Mouse (Mus musculus): ENCODE results near the gene Zfp672.

The Zfp672 gene

DNA sequence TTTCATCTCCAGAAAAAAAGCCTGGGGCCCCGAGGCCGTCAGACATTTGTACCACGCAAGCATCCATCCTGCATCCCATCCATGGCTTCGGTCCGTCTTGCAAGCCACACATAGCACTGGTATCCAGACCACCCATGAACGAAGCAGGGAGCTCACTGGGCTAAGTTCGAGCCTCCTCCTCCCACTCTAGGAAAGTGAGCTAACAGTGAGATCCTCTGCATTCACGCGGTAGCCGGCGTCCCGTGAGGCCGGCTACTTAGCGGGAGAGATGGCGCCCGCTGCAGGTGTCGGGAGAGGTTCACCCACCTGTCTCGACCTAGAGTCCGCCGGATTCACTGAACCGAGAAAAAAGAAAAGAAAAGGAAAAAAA is 248 bp downstream of the Zfp672 start:
- in situ Hi-C loops (cut with MboI; ENCODE audit: unreplicated experiment in 2 of 2), result loop anchor here in 1 of 2 experiments (10.0 kb wide), 1 partner anchor 225 kb away; the partner anchor contains the start of gene Cnot8

DNA sequence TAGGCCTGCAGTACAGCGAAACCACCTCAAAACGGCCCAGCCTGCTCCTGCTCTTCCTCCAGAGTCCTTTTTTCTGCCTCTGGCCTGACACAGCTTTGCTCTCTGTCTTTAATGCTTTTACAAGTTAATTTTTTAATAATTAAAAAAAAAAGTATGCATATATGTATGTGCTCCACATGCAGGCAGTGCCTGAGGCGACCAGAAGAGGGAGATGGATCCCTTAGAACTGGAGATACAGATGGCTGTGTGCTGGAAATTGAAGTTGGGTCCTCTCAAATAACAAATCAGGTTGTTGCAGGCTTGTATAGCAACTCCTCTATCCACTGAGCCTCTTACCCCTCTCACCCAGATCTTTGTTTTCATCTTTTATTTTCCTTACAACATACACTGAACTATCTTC is 3.4 kb downstream of the Zfp672 start:
- in situ Hi-C loops (cut with MboI; ENCODE audit: unreplicated experiment in 2 of 2), result loop anchor here in 1 of 2 experiments (10.0 kb wide), 1 partner anchor 222 kb away; the partner anchor contains the start of gene Cnot8

DNA sequence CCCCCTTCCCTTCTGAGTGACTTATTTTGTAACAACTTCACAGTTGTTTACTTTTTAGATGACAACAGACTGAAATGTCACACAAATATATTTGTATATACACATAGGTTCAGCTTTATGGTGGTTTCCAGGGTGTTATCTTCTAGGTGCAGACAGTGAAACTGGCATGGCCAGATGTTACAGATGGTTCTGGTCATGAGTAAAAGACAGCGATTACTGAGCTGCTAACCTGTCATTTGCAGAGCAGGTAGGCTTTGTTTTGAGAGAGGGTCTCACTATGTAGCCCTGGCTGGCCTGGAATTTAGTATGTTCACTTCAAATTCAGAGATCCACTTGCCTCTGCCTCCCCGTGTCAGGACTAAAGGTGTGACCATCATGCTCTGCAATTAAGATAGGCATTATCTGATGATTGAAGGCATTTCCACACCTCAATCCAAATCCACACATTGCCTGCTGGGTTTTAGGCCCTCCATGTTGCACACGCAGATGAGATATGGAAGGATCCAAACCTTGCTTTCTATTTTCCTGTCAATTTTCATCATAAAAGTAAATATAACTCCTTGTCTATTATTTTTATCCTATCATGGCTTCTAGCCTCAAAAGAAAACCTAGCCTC is 5.4 kb downstream of the Zfp672 start:
- in situ Hi-C loops (cut with MboI; ENCODE audit: unreplicated experiment in 2 of 2), result loop anchor here (10.0 to 25.0 kb wide), 3 partner anchors 220 to 888 kb away; partner anchors contain the start of genes 2310033P09Rik (in 1 of the 2), Cnot8 (in 1 of the 2), Hist3h2a (in 1 of the 2) and Mrpl55 (in 1 of the 2)

DNA sequence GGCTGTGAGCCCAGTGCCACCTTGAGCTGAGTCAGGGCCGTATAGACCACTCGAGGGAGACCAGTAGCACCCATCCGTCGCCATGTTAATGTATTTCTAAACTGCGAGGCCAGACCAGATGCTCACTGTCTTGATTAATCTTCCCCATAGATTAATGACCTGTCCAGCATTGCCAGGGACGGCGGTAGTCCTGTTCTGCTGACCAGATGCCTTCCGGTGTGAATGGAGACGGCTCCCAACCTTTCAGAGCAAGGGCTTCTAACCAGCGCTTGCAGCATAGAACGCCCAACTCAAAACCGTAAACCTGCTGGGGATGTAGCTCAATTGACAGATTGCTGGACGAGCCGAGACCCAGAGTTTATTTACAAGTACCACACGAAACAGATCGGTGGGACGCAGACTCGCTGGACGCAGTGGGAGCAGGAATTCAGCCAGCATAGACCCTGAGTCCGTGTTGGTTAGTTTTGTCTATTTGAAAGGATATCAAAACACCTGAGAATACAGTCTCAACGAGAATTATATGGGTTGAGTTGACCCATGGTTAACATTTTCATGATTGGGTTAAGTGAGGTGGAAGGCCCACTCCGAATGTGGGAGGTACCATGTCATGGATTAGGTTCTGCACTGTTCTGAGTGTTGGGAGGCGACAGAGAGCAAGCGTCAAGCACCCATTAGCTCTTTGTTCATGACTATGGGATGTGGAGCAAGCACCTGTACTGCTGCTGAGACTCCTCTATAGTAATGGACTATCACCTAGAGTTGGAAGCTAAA is 6.4 kb downstream of the Zfp672 start:
- in situ Hi-C loops (cut with MboI; ENCODE audit: unreplicated experiment in 2 of 2), result loop anchor here (10.0 to 25.0 kb wide), 3 partner anchors 219 to 889 kb away; partner anchors contain the start of genes 2310033P09Rik (in 1 of the 2), Cnot8 (in 1 of the 2), Hist3h2a (in 1 of the 2) and Mrpl55 (in 1 of the 2)

DNA sequence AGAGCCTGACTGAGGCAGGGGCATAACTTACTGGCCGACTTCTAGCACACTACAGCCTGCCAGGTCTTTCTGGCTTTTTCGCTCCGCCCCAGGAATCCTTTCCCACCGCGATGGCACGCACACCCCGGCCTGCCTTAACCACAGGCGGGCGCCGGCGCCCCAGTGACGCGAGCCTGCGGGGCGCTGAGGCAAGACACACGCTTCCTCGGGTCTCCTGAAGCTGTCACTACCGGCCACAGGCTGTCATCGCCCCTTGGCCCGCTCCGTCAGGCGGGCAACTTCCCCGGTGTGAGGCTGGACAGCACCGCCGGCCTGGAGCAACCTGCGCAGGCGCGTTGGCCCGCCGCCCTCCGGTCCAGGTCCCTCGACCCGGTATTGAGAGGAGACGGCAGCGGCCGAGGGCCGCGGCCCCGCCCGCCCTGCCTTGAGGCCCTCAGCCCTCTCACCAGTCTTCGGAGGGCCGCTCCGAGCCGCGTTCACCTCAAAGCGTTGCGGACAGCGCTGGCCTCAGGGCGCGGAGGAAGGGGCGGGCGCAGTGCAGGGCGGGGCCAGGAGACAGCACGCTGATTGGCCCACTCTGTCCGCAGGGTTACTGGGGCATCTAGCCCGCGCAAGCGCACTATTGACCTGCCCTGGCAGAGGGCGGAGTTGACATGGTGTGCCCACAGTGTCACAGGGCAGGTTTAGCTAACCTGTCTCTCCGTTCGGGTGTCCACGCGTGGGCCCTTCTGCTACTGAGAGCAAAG is 7.1 kb downstream of the Zfp672 start:
- in situ Hi-C loops (cut with MboI; ENCODE audit: unreplicated experiment in 2 of 2), result loop anchor here (10.0 to 25.0 kb wide), 3 partner anchors 218 to 889 kb away; partner anchors contain the start of genes 2310033P09Rik (in 1 of the 2), Cnot8 (in 1 of the 2), Hist3h2a (in 1 of the 2) and Mrpl55 (in 1 of the 2)

DNA sequence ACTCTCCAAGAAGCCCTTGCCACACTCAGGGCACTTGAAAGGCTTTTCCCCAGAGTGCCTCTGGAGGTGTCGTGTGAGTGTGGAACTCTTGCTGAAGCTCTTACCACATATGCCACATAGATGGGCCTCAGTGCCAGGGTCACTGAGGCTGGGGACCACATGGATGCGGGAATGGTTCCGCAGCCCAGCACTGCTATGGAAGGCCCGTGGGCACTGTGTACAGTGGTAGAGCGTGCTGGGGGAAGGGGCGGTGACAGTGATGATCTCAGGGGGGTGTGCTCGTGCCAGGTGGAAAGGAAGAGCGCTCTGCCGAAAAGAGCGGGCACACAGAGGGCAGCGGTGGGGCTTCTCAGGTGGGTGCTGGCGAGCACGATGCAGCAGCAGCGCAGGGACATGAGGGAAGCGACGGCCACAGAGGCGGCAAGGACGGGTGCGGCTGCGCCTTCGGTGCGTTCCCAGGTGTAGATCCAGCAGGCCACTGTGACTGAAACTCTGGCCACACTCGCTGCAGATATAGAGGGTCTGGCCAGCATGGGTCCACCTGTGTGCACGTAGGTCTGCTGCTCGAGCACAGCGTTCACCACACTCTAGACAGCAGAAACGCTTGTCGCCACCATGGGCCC is 13.3 kb downstream of the Zfp672 start:
- in situ Hi-C loops (cut with MboI; ENCODE audit: unreplicated experiment in 2 of 2), result loop anchor here (25.0 kb wide), 2 partner anchors 645 to 895 kb away; partner anchors contain the start of genes 2310033P09Rik (in 1 of the 2), Hist3h2a (in 1 of the 2), Mrpl55 (in 1 of the 2) and Trim17 (in 1 of the 2)

DNA sequence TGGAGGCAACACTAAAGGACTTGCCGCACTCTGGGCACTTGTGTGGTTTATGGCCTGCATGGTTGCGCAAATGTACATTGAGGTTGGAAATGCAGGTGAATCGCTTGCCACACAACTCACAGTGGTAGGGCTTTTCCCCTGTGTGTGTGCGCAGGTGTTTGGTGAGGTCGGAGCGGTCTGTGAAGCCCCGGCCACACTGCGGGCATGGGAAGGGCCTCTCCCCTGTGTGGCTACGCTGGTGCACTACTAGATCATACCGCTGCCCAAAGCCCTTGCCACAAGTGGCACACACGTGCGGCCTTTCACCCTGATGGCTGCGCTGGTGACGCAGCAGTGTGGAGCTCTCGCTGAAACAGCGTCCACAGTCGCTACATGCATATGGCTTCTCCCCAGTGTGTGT is 13.8 kb downstream of the Zfp672 start:
- in situ Hi-C loops (cut with MboI; ENCODE audit: unreplicated experiment in 2 of 2), result loop anchor here (25.0 kb wide), 2 partner anchors 646 to 896 kb away; partner anchors contain the start of genes 2310033P09Rik (in 1 of the 2), Hist3h2a (in 1 of the 2), Mrpl55 (in 1 of the 2) and Trim17 (in 1 of the 2)

DNA sequence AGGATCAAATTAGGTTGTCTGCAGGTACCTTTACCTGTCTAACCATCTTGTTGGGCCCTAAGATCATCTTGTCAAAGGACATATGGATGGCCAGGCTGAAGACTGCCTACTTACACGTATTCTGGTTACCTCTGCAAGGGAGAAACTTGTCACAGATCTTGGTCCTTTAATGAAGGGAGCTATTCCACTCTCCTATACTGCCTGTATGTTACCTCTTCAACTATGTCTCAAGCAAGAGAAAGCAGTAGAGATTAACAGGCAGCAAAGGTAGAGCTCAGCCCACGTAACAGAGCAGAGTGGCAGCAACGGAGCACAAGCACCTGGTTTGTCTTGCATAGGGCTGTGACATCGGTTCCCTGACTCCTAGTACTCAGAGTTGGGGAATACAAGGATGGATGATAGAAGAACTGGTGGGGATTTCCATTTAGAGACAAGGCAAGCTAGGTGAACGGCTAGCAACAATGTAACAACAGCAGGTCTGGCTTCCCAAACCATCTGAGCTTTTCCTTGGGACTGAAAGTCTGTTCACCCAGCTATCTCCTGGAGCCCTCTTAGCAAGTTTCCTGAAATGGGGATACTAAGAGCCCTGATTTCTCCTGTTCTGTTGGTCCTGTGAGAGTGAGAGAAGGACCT is 14.5 kb downstream of the Zfp672 start:
- in situ Hi-C loops (cut with MboI; ENCODE audit: unreplicated experiment in 2 of 2), result loop anchor here (25.0 kb wide), 2 partner anchors 647 to 897 kb away; partner anchors contain the start of genes 2310033P09Rik (in 1 of the 2), Hist3h2a (in 1 of the 2), Mrpl55 (in 1 of the 2) and Trim17 (in 1 of the 2)

DNA sequence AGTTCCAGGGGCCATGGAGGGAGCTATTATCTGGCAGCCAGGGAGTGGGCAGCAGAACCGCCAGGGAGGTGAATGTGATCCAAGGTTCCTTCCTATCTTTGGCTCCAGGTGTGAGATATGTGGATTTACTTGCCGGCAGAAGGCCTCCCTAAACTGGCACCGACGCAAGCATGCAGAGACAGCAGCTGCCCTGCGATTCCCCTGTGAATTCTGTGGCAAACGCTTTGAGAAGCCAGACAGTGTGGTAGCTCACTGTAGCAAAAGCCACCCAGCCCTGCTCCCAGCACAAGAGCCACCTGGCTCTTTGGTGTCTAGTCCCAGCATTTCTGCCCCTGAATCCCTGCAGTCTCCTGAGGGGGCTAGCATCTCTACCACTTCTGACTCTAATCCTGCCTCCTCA is 16.1 kb downstream of the Zfp672 start:
- in situ Hi-C loops (cut with MboI; ENCODE audit: unreplicated experiment in 2 of 2), result loop anchor here (25.0 kb wide), 2 partner anchors 648 to 898 kb away; partner anchors contain the start of genes 2310033P09Rik (in 1 of the 2), Hist3h2a (in 1 of the 2), Mrpl55 (in 1 of the 2) and Trim17 (in 1 of the 2)

DNA sequence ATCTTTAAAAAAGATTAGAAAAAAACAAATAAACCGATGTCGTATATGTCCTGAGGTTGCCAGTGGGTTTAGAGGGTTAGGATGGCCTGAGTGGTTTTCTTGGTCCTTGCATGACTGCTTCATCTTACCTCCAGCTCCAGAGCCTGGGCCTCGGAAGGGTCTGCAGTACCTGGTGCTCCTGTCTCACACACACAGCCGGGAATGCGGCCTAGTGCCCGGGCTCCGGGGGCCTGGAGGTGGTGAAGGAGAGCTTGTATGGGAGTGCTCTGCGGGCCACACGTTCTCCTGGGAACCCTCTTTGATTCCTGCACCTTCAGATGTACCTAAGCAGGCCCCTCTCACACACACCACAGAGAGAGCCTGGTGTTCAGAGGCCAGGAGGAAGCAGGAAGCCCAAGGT is 21.5 kb downstream of the Zfp672 start:
- in situ Hi-C loops (cut with MboI; ENCODE audit: unreplicated experiment in 2 of 2), result loop anchor here (10.0 to 25.0 kb wide), 5 partner anchors 204 to 904 kb away; partner anchors contain the start of genes Hist3h2a (in 2 of the 2), Trim17 (in 2 of the 2), 2310033P09Rik (in 1 of the 2) and Cnot8 (in 1 of the 2)

DNA sequence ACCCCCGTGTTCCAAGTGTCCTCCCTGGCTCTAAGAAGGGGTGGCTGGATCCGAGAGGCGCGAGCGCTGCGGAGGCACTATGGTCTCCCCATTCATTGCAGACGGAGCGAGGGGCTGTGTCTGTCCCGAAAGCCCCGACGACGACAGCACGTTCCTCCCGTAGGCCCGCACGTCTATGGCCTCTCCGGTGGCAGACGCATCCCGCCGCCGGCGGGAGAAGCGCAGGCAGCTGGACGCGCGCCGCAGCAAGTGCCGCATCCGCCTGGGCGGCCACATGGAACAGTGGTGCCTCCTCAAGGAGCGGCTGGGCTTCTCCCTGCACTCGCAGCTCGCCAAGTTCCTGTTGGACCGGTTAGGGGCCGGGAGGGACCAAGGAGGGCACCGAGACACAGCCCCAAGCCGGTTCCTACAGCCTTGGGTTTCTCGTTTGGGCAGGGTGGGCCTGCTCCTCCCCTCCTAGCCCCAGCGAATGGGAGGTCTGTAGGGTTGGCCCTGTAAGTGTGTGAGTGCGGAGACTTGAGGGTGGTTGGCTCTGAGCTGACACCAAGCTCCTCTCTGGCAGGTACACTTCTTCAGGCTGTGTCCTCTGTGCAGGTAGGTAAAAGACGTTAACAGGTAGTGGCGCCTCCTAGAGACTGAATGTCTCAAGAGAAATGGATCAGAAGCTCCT is 22.6 kb downstream of the Zfp672 start:
- in situ Hi-C loops (cut with MboI; ENCODE audit: unreplicated experiment in 2 of 2), result loop anchor here (10.0 to 25.0 kb wide), 5 partner anchors 203 to 905 kb away; partner anchors contain the start of genes Hist3h2a (in 2 of the 2), Trim17 (in 2 of the 2), 2310033P09Rik (in 1 of the 2) and Cnot8 (in 1 of the 2)

DNA sequence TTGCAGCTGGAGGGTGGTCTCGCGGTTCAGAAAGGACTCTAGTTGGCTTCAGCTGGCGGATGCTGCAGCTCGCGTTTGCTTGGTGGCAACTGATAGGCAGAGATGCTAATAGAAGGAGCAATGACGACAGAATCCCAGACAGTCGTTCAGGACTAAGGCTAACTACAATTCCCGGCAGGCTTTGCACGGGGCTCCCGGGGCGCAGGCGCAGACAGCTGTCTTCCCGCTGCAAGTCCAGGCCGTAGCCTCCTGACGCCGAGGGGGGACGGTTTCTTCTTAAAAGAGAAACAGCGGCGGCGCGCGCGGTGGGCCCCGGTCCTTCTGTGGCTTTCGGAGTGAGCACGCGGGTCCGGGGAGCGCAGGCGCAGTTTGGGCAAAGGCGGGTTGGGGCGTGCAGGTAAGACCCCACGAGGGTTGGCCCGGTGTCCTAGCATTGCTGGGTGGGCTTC is 23.3 kb downstream of the Zfp672 start, which contains the start of gene Zfp692:
Gene Zfp692, plus strand, starts transcription at position 210 of the 449 bp plus-strand sequence.
- in situ Hi-C loops (cut with MboI; ENCODE audit: unreplicated experiment in 2 of 2), result loop anchor here (10.0 to 25.0 kb wide), 5 partner anchors 202 to 905 kb away; partner anchors contain the start of genes Hist3h2a (in 2 of the 2), Trim17 (in 2 of the 2), 2310033P09Rik (in 1 of the 2) and Cnot8 (in 1 of the 2)

DNA sequence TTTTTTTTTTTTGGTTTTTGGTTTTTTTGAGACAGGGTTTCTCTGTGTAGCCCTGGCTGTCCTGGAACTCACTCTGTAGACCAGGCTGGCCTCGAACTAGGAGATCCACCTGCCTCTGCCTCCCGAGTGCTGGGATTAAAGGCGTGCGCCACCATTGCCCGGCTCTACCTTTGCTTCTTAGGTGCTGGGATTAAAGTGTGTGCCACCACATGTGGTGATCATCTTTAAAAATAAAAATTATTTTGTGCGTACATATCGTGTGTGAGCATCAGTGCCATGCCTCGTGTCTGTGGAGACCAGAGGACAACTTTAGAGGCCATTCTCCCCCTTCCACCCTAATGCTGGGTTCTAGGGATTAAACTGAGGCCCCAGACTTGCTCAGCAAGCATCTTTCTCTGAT is 24.8 kb downstream of the Zfp672 start:
- in situ Hi-C loops (cut with MboI; ENCODE audit: unreplicated experiment in 2 of 2), result loop anchor here (10.0 to 25.0 kb wide), 5 partner anchors 200 to 907 kb away; partner anchors contain the start of genes Hist3h2a (in 2 of the 2), Trim17 (in 2 of the 2), 2310033P09Rik (in 1 of the 2) and Cnot8 (in 1 of the 2)

DNA sequence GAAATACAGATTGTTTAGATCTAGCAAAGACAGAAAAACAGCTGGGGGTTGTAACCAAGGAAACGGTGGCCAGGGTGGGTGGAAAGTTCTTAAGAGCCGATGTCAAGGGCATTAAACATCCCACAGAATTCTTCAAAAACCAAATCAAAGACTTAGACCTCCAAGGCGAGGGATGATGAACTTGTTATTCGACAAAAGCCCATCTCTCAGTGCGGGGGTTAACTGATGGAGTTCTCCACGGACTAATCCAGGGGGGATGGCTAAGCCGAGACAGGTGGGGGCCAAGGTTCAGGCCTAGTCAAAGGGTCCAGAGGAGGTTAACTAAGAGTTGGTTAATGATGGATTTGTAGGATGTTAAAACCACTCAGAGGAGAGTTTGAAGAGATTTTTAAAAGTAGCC is 26.5 kb downstream of the Zfp672 start:
- in situ Hi-C loops (cut with MboI; ENCODE audit: unreplicated experiment in 2 of 2), result loop anchor here (5.0 to 25.0 kb wide), 8 partner anchors 116 to 909 kb away; partner anchors contain the start of genes Hist3h2a (in 2 of the 2), Trim17 (in 2 of the 2), 2310033P09Rik (in 1 of the 2) and Cnot8 (in 1 of the 2)

DNA sequence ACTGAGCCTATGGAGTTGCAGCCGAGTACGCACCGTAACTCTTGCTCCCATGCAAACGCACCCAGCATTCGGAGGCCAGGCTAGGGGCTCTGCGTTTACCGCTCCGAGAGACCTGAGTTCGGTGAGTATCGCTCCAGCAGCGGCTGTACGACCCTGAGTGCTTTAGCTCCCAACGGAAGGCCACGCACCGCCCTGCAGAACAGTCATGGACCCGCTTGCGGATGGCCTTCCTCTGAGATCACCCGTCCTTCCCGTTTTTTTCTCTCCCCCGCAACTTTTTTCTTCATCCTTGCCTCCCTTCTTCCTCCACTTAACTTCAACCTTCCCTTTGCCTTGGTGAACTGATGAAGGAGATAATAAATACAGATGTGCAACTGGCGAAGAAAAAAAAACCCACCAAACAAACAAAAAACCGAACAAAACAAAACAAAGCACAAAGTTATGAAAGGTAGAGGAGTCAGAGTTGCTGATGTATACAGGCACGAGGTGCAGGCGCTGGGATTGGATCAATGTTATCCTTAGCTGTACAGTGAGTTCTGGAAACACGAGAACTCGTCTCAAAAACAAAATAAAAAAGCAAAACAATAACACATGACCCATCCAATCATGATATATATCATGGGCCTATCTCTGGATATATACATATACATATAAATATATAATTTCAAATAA is 27.2 kb downstream of the Zfp672 start:
- in situ Hi-C loops (cut with MboI; ENCODE audit: unreplicated experiment in 2 of 2), result loop anchor here (5.0 to 25.0 kb wide), 8 partner anchors 116 to 909 kb away; partner anchors contain the start of genes Hist3h2a (in 2 of the 2), Trim17 (in 2 of the 2), 2310033P09Rik (in 1 of the 2) and Cnot8 (in 1 of the 2)

All from v-Abl transformed pro-B cells (cell line).